Mouse (Mus musculus) liver, embryonic 15.5 days (tissue): ENCODE data around the gene Tmprss13. TPM values are rescaled to one million over a fixed set of nuclear protein-coding genes. Genes with fewer than 3 reads are reported as not detected.

Source experiments
- ATAC-seq: fragments of 200-750 bp; cut with Nextera tagmentation; 2 replicates; pipeline ENCODE4 v1.8.0; 2017; ENCODE audit warnings: moderate number of reproducible peaks, mild to moderate bottlenecking, moderate library complexity; ENCODE audit not compliant: insufficient read depth
- H3K27ac ChIP-seq: fragments of 300-500 bp; sonication (generic); replicated peaks from 2 replicates; pipeline ENCODE4 v1.5.1; 2015; ENCODE audit warnings: mild to moderate bottlenecking, inconsistent platforms
- H3K27me3 ChIP-seq: fragments of 300-500 bp; sonication (generic); 2 replicates; pipeline ENCODE4 v1.6.1; 2015; ENCODE audit warnings: mild to moderate bottlenecking, inconsistent platforms
- H3K36me3 ChIP-seq: fragments of 300-500 bp; sonication (generic); replicated peaks from 2 replicates; pipeline ENCODE4 v1.6.1; 2015; ENCODE audit warnings: moderate library complexity, mild to moderate bottlenecking, inconsistent platforms
- H3K4me1 ChIP-seq: fragments of 300-500 bp; sonication (generic); replicated peaks from 2 replicates; pipeline ENCODE4 v1.6.1; 2015; ENCODE audit warnings: inconsistent platforms
- H3K4me2 ChIP-seq: fragments of 300-500 bp; sonication (generic); 2 replicates; pipeline ENCODE4 v1.6.1; 2015; ENCODE audit warnings: moderate library complexity, mild to moderate bottlenecking, inconsistent platforms
- H3K4me3 ChIP-seq: fragments of 300-500 bp; sonication (generic); replicated peaks from 2 replicates; pipeline ENCODE4 v1.5.1; 2015; ENCODE audit warnings: mild to moderate bottlenecking, inconsistent platforms
- H3K9ac ChIP-seq: fragments of 300-500 bp; sonication (generic); 2 replicates; pipeline ENCODE4 v1.6.1; 2015; ENCODE audit warnings: moderate library complexity, mild to moderate bottlenecking, inconsistent platforms
- H3K9me3 ChIP-seq: fragments of 300-500 bp; sonication (generic); replicated peaks from 2 replicates; pipeline ENCODE4 v1.6.1; 2016; ENCODE audit warnings: inconsistent platforms
- WGBS: fragments of 180-500 bp; shearing (Covaris S2); methylation state at CpG from one replicate; pipeline ENCODE4 v1.1.7; 2015; ENCODE audit warnings: mixed read lengths; ENCODE audit not compliant: insufficient replicate concordance; 5-methylcytosine and 5-hydroxymethylcytosine counted together
- polyA plus RNA-seq: library from polyadenylated mRNA; unstranded; fragments of >200 nt; fragmentation: Nextera tagmentation; extraction: Ambion mirVana; gene quantifications from 2 replicates; pipeline ENCODE4 v1.2.1, GENCODE M21; 2015

Tmprss13 gene
- polyA plus RNA-seq, 1 experiment from 2014 or later = not detected

DNA sequence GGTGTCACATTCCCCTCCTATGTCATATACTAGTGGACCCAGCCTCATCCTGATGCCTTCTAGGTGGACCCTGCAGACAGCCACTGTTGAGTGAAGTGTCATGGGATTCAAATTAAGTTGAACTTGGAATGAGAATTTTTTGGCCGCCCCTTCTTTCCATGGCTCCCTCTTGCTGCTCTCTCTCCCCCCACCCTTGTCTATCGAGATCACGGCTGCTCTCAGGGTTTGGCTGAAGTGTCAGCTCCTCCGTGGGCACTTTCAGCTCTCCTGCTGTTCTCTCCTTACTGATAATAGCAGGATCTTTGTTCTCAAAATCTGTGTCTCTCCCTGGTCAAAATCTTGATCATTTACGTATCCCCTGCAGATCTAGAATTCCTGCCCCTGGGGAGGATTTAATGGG is 63.9 kb downstream of the Tmprss13 start:
- 58% methylated on average over 5 of the region's 5 CpGs for WGBS
- ATAC-seq = no peak
- Histone ChIP-seq H3K9ac (no peak overlapping the region), H3K4me3 (no peak overlapping the region), H3K27ac (no peak overlapping the region), H3K4me1 (no peaks in the 10 kb centered on the region), H3K36me3 (no peaks in the 10 kb centered on the region), H3K4me2 (no peak overlapping the region), H3K9me3 (no peaks in the 10 kb centered on the region), H3K27me3 (no peaks in the 10 kb centered on the region)

DNA sequence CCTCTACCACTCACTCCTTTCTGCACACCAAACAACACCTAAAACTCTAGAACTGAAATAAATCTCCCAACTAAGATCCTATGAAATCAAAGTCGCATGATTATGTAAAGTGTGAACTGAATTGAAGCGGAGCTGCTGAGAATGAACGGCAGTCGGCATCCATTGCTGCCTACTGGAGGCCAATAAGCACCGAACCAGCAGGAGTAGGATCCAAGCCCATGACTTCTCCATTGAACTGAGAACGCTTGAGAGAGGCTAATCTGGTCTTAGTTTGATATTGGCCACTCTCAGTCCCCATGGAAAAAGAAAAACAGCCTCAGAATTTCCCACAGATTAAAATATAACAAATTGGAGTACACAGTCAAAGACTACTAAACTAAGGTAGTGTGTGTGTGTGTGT is 65.0 kb downstream of the Tmprss13 start:
- Histone ChIP-seq H3K4me2 (no peak overlapping the region), H3K27me3 (no peaks in the 10 kb centered on the region), H3K36me3 (no peaks in the 10 kb centered on the region), H3K27ac (no peak overlapping the region), H3K9me3 (no peaks in the 10 kb centered on the region), H3K4me3 (no peak overlapping the region), H3K9ac (no peak overlapping the region), H3K4me1 (no peaks in the 10 kb centered on the region)
- WGBS = 67% methylated on average over 6 of the region's 6 CpGs
- no peak for ATAC-seq

- H3K4me1 ChIP-seq = no peaks in the 10 kb centered on the region
- WGBS = 23% methylated on average over 5 of the region's 5 CpGs
- no peak for ATAC-seq
- no peaks in the 10 kb centered on the region for H3K27me3 ChIP-seq
- no peak overlapping the region for H3K27ac ChIP-seq
- H3K4me2 ChIP-seq = no peak overlapping the region
- no peak overlapping the region for H3K9ac ChIP-seq
- H3K9me3 ChIP-seq = no peaks in the 10 kb centered on the region
- no peak overlapping the region for H3K4me3 ChIP-seq
- no peaks in the 10 kb centered on the region for H3K36me3 ChIP-seq
Observed at GRCm38 (mm10) chr9:45386698-45387097, 67.8 kb downstream of the Tmprss13 start.

DNA sequence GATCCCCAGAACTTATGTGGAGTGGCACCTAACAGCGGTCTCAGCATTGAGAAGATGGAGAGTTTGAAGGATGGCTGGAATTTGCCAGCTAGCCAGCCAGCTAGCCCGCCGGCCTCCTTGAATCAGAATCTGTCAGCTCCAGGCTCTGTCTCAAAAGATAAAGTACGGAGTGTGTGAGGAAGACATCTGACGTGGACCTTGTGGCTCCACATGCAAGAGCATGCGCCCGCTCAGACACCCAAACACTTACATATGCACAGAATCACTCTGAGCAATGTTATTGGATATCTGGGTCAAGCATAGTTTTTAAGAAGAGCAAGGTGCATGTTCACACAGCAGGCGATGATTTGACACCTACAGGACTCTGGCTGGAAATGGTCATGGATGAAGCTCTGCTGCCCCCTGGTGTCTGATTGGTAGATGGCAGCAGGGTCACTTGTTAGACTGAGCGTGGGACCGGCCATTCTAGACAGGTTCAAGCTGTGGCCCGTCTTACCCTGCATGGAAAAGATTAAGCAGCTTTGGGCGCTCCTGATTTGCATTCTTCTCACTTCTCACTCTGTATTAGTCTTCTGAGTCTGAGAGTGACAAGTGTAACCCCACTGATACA is 69.6 kb downstream of the Tmprss13 start:
- ATAC-seq = no peak
- H3K9me3 ChIP-seq = no peaks in the 10 kb centered on the region

GRCm38 (mm10) chr9:45389596-45389995 is 70.7 kb downstream of the Tmprss13 start:
- Histone ChIP-seq H3K27ac (no peak overlapping the region), H3K4me1 (no peaks in the 10 kb centered on the region), H3K4me3 (no peak overlapping the region), H3K9ac (no peak overlapping the region), H3K4me2 (no peak overlapping the region), H3K27me3 (no peaks in the 10 kb centered on the region), H3K9me3 (no peaks in the 10 kb centered on the region), H3K36me3 (no peaks in the 10 kb centered on the region)
- ATAC-seq = no peak
- WGBS = 73% methylated on average over 8 of the region's 8 CpGs

More for the DNA sequence above, 69.6 kb downstream of the Tmprss13 start:
- Histone ChIP-seq H3K27me3 (no peaks in the 10 kb centered on the region), H3K36me3 (no peaks in the 10 kb centered on the region), H3K4me1 (no peaks in the 10 kb centered on the region), H3K4me2 (no peak overlapping the region), H3K4me3 (no peak overlapping the region), H3K27ac (no peak overlapping the region), H3K9ac (no peak overlapping the region)
- WGBS = 34% methylated on average over 12 of the region's 12 CpGs

GRCm38 (mm10) chr9:45391299-45391698 is 72.4 kb downstream of the Tmprss13 start:
- Histone ChIP-seq H3K9me3 (no peaks in the 10 kb centered on the region), H3K4me1 (no peaks in the 10 kb centered on the region), H3K9ac (no peak overlapping the region), H3K27me3 (no peaks in the 10 kb centered on the region), H3K36me3 (no peaks in the 10 kb centered on the region), H3K27ac (no peak overlapping the region), H3K4me3 (no peak overlapping the region), H3K4me2 (no peak overlapping the region)
- no peak for ATAC-seq
- WGBS = 54% methylated on average over 7 of the region's 7 CpGs

DNA sequence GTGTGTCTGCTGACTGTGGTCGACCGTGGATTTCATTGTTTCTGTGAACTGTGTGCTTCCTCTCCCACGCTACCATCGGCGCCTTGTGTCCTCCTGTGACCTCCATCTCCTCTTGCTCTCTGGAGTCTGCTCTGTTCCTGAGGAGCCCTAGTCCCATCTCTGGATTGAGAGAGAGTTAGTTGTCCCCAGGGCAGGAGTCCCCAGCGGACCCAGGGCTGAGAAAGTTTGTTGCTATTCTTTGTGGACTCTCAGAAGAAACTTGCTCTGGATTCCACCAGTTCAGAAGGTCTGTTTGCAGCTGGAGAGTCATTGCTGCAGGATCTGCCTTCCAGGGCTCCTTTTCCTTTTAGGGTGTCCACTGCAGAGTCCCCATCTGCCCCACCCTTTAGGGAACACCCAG is 76.3 kb downstream of the Tmprss13 start:
- H3K4me3 ChIP-seq = no peak overlapping the region
- H3K36me3 ChIP-seq = no peaks in the 10 kb centered on the region
- WGBS = 65% methylated on average over 6 of the region's 6 CpGs
- H3K9me3 ChIP-seq = no peaks in the 10 kb centered on the region
- H3K4me2 ChIP-seq = no peak overlapping the region
- no peaks in the 10 kb centered on the region for H3K27me3 ChIP-seq
- no peaks in the 10 kb centered on the region for H3K4me1 ChIP-seq
- no peak for ATAC-seq
- H3K9ac ChIP-seq = no peak overlapping the region
- H3K27ac ChIP-seq = no peak overlapping the region

DNA sequence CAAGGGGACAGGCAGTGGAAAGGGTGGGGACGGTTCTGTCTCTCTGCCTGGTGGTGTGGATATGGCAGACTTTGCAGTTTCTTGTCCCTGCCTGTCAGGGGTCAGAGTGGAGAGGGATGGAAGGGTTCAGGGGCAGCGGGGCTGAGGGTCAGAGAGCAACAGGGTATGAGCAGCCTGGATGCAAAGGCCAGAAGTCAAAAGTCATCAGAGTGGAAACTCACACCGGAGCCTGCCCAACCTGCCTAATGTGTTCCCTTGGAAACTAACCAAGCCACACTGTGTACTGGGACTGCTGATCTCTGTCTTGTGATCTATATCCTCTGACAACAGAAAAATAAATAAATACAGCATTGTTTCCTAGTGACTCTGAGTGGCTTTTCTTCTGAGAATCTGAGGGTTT is 76.9 kb downstream of the Tmprss13 start:
- H3K27me3 ChIP-seq = no peaks in the 10 kb centered on the region
- no peaks in the 10 kb centered on the region for H3K36me3 ChIP-seq
- ATAC-seq = no peak
- H3K4me3 ChIP-seq = no peak overlapping the region
- H3K9me3 ChIP-seq = no peaks in the 10 kb centered on the region
- H3K27ac ChIP-seq = no peak overlapping the region
- no peaks in the 10 kb centered on the region for H3K4me1 ChIP-seq
- no peak overlapping the region for H3K9ac ChIP-seq
- H3K4me2 ChIP-seq = no peak overlapping the region
- 36% methylated on average over 3 of the region's 3 CpGs for WGBS

Other genes starting within 250 kb of the Tmprss13 start
- gene Jaml, start 239.9 kb upstream of the Tmprss13 start, polyA plus RNA-seq = 0.40 and 0.56 TPM in 2 replicates
- gene Scn2b, start 201.3 kb upstream of the Tmprss13 start, polyA plus RNA-seq = 0.17 and 0.22 TPM in 2 replicates
- gene Scn4b, start 180.7 kb upstream of the Tmprss13 start, polyA plus RNA-seq = 0.15 and 0.31 TPM in 2 replicates
- gene BC049352, start 137.1 kb upstream of the Tmprss13 start, polyA plus RNA-seq = 0.07 TPM in 2 replicates
- 0.07 TPM in 1 of 2 replicates, not detected in the other for gene Tmprss4, start 115.0 kb upstream of the Tmprss13 start, polyA plus RNA-seq
- 1.9 and 2.4 TPM in 2 replicates for gene Il10ra, start 50.0 kb upstream of the Tmprss13 start, polyA plus RNA-seq
- 1.9 TPM in 2 replicates for gene Fxyd6, start 51.1 kb downstream of the Tmprss13 start, polyA plus RNA-seq
- 0.60 and 0.62 TPM in 2 replicates for gene Fxyd2, start 80.6 kb downstream of the Tmprss13 start, polyA plus RNA-seq
- 0.01 TPM in 1 of 2 replicates, not detected in the other for gene Dscaml1, start 107.5 kb downstream of the Tmprss13 start, polyA plus RNA-seq